Mouse (Mus musculus) retina, postnatal 7 days (tissue): ENCODE results near the gene Krt16.
"Not testable (repeated sequence)": the region's sequence is repeated elsewhere in the genome, so short reads cannot be mapped to it uniquely, and the experiment has no call there.

ENCODE experiments used
- DNase-seq: peaks from one replicate; pipeline ENCODE4 v3.0.0-alpha.2; 2012; ENCODE audit warnings: low read depth, low spot score

The Krt16 gene

GRCm38 (mm10) chr11:100257967-100258366 is 9.3 kb upstream of the Krt16 start:
- no peak for DNase-seq

DNA sequence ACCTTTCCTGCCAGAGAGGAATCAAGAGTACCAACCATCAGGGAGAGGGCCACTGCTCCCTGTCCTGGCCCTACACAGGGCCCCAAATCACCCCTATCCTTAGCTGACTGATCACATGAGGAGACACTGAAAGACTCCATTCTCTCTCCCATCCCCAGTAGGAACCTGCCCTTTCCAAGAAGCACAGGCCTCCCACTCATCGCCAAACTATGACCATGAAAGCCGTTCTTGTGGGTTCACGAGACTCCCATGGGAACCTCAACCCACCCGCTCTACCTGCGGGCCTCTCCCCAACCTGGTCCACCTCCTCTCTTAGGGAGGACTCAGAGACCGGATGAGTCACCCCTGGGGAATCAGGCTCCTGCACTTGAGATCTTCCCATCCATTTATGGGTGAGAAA is 6.8 kb upstream of the Krt16 start:
- no peak for DNase-seq

DNA sequence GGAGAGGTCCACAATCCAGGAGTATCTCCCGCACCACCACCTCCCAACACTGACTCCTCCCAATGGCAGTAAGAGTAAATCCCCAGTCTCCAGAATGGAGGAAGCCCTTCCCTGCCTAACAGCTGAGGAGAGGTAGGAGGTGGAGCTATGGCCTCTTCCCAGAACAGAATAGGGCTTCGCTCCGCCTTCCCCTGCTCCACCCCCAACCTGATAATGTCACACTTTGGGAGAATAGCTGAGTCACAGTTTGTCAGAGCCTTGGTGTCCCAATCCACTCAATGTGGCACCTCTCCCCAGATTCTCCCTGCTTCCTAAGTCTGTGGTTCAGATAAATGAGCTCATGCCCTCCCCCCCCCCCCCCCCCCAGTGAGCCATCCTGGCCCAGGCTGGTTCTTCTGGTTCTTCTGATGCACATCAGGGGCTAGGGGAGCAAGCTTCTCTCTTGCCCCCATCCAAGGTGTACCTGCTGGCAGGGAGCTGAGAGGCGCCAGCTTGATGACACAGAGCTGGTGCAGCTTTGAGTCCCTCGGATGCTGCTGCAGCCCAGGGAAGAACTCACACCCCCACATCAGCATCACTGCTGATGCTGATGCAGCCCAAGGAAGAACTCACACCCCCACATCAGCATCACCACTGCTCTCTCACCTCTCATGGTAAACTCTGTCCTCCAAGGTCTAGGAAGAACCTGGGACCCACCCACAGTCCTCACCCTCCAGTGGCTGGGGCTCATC is 5.8 kb upstream of the Krt16 start:
- no peak for DNase-seq

DNA sequence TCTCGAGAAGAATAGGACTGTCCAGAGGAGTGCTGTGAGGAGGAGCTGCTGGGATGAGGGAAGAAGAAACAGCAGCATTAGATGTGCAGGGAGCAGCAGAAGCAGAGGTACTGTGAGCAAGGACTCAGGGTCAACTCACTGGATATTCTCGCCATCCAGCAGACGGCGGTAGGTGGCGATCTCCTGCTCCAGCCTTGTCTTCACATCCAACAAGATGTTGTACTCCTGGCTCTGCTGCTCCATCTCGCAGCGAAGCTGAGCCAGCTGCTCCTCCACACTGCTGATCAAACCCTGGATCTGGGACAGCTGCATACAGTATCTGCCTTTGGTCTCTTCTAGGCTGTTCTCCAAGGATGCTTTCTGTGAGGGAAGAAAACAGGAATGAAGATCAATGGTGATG is 2.2 kb downstream of the Krt16 start:
- not testable (repeated sequence) for DNase-seq

- DNase-seq = not testable (repeated sequence)
Observed at GRCm38 (mm10) chr11:100240272-100240671, 8.4 kb downstream of the Krt16 start.

DNA sequence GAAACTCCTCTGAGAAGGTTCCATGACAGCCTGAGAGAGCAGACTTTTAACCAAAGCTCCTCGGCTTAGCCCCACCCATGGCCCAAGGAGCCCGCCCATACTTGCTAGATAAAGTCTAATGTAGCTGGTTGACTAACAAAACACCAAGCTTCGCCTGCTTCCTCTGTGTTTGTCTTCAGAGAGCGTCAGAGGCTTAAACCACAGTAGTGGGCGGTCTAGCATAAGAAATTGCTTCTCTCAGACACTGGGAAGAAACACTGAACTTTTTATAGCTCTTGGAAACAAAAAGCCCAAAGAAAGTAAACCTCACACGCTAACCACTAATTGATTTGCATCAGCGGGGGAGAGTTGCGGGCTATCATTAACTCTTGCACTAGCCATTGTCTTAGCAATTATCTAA is 27.0 kb downstream of the Krt16 start:
- DNase-seq = no peak

DNA sequence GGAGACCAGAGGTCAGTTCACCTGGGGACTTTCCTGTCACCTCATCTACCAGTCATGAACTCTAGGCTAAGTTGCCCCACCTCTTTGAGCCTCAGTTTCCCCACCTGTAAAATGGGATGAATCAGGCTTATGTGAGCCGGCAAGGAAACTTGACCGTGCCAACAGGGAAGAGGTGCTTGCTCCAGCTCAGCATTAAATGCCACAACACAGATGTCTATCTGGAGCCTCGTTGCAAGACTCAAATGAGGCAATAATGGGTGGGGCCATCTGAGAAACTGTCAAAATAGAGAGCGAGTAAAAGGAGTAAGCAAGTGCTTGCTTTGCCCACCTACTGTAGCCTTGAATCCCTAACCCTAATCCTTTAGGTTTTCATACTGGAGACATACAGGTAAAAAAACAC is 29.4 kb downstream of the Krt16 start:
- no peak for DNase-seq

GRCm38 (mm10) chr11:100208542-100208941 is 40.2 kb downstream of the Krt16 start:
- DNase-seq = no peak

DNA sequence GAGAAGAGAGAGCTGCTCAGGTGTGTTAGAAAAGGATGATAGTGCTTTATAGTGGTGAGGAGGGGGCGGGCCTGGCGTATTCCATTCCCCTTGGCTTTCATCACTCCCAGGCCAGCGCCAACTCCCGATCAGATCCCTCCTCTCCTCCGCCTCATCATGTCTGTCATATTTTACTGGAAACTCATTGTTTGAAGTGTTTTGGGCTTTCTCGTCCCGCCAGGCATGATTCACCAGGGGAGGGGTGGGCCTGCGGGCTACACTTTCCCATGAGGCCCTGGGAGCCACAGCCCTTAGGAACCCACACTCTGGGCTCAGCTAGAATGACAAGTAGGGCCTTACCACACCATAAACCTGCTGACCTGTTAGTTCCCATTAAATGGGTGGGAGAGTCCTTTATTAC is 41.2 kb downstream of the Krt16 start, which contains the start of gene Krt14:
Krt14 (minus strand) TSS at position 51 of the 400 bp plus-strand sequence.
- DNase-seq = no peak

- DNase-seq = no peak
Observed at GRCm38 (mm10) chr11:100203448-100203847, 45.3 kb downstream of the Krt16 start.

- DNase-seq = no peak
Observed at GRCm38 (mm10) chr11:100202906-100203305, 45.8 kb downstream of the Krt16 start.

DNA sequence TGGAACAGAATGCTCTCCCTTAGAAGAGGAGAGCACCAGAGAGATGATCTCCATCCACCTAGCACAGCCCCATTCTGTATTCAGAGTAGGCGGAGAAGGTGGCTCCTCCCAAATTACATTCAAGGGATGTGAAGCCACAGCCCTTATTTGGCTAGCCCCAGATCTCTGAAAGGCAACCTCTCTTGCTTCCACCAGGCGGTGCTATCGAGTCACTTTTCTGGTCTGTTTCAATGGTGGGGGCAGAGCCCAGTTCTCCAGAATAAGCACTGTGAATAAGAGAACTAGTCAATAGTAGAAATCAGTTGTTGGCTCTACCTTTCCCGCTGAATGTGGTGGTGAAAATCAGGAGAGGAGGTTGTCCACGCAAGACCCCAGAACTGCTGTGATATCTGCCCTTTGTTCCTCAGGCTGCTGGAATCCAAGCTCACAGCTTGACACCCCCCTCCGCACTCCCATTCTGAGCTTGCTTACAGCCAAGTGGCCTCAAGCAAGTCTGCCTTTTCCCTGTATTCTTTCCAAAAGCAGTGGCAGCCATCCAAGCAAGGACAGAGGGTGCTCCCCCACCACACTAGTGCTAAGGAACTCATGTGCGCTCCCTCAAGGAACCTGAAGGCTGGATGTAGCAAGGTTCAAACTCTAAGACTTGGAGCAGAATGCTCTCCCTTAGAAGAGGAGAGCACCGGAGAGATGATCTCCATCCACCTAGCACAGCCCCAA is 48.4 kb downstream of the Krt16 start:
- DNase-seq = no peak

DNA sequence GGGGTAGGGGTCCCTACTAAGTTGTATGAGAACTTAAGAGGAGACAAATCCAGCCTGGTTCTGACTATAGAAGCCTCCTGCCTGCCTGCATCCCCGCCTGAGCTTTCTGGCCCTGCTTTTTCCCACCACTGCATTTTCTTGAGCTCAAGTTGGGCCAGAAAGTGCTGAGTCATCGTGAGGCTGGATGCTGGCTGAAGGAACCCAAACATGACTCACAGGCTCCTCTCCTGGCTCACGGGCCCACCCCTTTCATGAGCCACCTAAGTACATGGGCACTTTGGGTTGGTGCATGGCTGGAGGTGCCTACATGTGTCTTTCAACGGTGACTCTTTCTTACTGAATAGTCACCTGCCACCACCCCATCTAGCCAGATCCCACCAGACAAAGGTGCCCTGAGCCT is 50.0 kb downstream of the Krt16 start:
- no peak for DNase-seq
